Mouse (Mus musculus): ENCODE measurements around the gene Gm13030.
A peak's percentile ranks its signal among the peaks of the same experiment; 100 is the strongest.
"Not testable (repeated sequence)": the region's sequence is repeated elsewhere in the genome, so short reads cannot be mapped to it uniquely, and the experiment has no call there.

The Gm13030 gene

GRCm38 (mm10) chr4:138873864-138874263 lies at the start of gene Gm13030:
Gene Gm13030 (minus strand): TSS chr4:138873964.
- DNase-seq, result no peak

DNA sequence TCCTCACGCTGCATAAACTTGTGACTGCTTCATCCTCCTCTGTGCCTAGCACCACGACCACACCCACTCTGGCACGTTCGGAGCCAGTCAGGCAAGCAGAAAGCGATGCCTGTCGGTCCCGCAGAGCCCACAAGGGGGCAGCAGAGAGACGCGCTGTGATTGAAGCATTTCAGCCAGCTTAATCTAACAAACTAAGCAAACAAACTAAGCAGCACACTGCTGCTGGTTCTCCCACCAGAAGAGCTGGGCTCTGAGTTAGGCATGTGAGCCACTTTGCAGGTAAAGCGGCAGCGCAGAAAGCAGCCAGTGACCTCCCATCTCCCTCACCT lies 48.3 kb upstream of the Gm13030 start:
- DNase-seq, result peak; percentile 89

- no peak for DNase-seq
Observed at GRCm38 (mm10) chr4:138921254-138922130, 47.7 kb upstream of the Gm13030 start.

DNA sequence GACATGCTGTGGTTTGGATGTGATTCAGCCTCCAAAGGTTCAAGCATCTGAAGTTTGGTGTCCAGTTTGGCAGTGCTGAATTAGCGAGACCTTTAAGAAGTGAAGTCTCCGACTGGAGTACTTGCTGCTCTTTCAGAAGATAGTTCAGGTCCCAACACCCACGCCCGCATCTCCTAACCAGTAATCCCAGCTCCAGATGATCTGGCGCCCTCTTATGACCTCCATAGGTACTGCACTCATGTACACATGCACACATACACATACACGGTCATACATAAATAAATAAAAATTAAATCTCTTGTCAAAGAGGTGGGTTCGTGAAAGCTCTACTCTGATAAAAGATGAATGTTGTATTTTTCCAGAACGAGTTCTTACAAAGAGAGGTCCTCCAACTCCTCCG lies 43.5 kb upstream of the Gm13030 start:
- no peak for DNase-seq

GRCm38 (mm10) chr4:138913797-138914196 lies 40.0 kb upstream of the Gm13030 start, which contains the start of gene Otud3:
Gene Otud3 (minus strand): TSS chr4:138913945.
- DNase-seq, result peak; percentile 96

DNA sequence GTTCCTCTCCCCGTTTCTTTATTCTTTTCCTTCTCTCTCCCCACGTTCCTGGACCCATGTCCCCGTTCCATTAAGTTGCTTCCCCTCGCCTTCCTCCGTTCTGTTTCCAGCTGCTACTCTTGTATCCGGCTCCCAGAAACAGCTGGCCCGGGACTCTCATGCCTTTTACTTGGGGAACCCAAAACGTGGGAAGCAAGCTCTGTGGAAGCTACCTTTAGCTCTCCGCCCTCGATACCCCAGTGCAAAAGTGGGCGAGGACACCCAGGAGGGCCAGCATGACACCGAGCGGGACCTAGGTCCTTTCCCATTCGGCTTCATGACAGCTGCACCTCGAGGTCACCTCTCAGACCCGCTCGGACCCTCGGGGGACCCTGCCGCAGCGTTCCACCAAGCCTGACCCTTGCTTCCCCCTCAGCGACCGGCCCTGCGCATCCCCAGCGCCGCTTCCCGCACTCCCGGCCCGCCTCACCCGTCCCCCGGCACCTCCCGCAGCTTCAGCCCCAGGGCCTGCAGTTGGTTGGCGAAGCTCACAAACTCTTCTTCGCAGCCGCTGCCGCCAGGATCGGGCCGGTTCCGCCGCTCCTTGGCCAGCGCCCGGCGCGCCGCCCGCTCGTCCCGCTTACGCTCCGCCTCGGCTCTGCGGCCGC lies 39.5 kb upstream of the Gm13030 start:
- peak; percentile 40 for DNase-seq

- DNase-seq, result no peak
Observed at GRCm38 (mm10) chr4:138905624-138906337, 32.0 kb upstream of the Gm13030 start.

DNA sequence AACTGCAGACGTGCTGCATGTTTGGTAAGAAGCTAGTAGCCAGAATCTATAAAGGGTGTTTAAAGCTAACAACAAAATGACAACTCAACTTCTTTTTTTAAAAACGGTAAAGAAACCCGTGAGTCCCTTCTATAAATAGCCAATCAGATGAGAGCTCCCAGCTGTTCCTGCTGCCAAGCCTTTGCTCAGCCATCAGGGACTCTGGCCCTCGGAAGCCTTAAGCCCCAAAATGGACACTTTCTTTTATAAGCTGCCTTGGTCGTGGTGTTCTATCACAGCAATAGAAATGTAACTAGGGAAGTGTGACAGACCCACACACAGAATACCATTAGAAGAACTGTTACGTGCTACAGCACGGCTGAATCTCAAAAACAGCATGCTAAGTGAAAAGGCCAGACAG lies 25.6 kb upstream of the Gm13030 start:
- DNase-seq, result no peak

DNA sequence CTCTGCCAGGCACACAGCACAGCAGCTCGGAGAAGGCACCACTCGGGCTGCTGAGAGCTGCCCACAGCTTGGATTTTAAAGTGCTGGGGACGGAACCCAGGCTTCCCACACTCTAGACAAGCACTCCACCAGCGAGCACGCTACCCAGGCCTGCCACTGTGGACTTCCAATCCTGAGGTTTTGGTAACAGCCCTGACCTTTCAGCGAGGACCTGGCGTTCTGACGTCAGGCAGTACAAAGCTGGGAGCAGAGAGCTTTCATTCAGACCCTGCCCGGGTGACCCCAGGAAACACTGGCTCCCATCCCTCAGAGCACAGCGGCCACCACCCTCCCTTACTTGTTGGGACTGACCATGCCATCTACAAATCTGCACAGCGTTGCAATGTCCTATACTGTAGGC lies 20.0 kb upstream of the Gm13030 start:
- not testable (repeated sequence) for DNase-seq

DNA sequence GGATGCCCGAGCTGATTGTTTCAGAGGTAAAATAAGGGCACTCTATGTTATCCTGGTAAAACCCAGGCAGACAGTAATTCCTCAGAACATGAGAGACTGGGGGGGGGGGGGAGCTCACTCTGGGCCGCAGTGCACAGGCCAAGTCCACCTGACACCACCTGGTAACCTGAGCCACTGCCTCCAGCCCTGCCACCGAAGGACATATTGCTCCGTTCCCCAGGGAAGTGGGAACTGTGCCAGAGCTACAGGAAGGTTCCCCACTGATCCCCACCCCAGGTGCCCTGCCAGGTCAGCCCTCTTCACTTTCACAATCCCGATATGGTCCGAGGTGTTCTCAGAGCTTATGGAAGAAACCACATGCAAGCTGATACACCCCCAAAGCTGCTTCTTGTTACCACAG lies 18.9 kb upstream of the Gm13030 start:
- DNase-seq, result no peak

GRCm38 (mm10) chr4:138889635-138890034 lies 15.9 kb upstream of the Gm13030 start:
- no peak for DNase-seq

DNA sequence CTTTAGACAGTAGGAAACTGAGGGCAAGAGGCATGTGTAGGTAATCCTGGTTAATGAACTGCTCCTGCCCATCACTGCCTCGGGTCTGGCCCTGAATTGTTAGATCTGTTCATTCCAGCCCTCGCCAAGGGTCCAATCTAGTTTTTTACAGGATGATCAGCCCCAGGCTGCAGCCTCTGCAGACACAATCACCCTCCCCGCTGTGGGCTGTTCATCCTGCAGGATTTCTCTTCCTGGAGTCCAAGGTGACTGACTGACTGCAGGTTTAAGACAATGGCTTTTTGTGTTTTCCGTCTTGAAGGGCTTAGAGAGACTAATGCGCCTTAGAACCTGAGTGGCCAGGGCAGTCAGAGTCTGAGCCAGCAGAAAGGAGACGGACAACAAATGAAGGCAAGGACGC lies 15.4 kb upstream of the Gm13030 start:
- DNase-seq, result no peak

DNA sequence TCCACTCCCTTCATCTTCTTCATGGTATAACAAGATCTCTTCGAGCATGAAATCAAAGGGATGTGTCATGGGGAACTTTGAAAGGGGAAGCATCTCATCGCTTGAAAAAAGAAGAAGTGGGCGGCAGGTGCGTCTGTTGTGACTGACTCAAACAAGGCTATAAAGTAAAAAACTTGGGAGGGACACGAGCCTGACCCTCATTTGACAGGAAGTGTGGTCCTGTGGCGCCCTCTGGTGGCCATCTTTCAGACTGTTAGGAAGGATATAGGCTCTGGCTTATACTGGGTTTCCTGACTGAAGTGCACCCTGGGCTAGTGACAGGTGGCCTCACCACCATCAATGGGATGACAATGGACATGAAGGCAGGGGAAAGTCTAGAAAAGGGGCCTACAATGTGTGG lies 10.5 kb upstream of the Gm13030 start:
- peak; percentile 77 for DNase-seq

GRCm38 (mm10) chr4:138882179-138882578 lies 8.4 kb upstream of the Gm13030 start:
- DNase-seq, result no peak

DNA sequence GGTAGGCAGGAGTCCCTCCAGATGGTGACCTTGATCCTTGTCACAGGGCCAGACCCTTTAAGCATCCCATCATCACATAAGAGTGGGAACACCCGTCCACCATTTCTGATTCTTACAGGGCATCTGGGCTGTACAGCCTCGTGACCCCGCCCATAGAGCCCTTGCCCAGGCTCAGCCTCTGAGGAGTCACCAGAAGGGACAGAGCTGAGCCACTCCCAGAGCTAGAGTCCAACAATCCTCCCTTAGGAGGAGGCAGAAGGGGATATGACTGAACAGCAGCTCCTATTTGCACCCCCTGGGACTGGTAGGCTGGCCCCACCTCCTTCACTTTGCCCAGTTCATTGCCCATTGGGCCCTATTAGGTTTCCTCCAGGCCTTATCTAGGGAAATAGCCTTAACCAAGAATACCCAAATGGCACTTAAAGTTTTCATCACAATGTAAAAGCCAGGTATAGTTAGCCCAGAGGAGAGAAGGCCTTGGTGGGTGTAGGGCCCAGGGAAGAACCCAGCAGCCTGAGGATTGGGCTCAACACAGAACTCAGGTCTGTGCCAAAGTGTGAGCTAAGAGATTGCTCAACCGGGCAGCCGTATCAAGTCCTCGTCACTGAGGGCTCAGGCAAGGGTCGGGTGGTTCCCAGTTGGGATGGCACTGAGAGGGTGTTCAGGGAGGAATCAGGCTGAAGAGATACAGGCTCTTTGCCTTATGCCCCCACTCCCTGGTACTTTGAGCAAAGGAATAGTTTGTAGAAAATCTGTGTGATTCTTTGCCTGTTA lies 7.2 kb upstream of the Gm13030 start:
- DNase-seq, result no peak

GRCm38 (mm10) chr4:138879808-138880207 lies 6.0 kb upstream of the Gm13030 start:
- DNase-seq, result no peak

GRCm38 (mm10) chr4:138878783-138879182 lies 5.0 kb upstream of the Gm13030 start:
- DNase-seq, result no peak

GRCm38 (mm10) chr4:138877731-138878130 lies 4.0 kb upstream of the Gm13030 start, which contains the start of gene Pla2g2e:
Gene Pla2g2e (plus strand): TSS chr4:138877942.
- no peak for DNase-seq

- DNase-seq, result no peak
Observed at GRCm38 (mm10) chr4:138875986-138876385, 2.2 kb upstream of the Gm13030 start.

DNA sequence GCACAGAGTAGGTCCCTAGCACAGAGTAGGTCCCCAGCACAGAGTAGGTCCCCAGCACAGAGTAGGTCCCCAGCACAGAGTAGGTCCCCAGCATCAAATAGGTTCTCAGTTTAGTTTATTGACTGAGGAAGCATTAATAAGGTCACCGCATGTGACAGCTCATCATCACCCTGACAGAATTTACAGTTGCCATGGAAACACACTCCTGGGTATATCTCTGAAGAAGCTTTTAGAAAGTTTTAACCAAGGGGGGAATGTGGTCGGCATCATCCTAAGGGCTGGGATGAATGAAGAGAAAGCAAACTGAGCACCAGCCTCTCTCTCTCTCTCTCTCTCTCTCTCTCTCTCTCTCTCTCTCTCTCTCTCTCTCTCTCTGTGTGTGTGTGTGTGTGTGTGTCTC lies 1.5 kb upstream of the Gm13030 start:
- DNase-seq, result not testable (repeated sequence)

DNA sequence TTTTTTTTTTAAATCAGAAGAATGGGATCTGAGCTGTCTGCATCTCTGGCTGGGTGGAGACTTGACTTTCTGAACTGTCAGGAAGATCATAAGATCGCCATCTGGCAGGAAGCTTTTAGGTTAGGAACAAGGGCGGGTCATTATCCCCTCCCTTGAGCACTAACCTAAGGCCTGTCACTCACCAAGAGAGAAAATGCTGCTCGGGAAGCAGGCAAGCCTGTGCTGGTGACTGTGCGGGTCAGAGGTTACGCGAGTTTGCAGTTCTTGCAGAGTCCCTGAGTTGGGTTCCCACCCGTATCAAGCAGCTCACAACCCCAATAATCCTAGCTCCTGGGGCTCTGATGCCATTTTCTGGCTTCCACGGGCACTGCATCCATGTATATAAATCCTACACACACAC lies 5.1 kb downstream of the Gm13030 start:
- no peak for DNase-seq

DNA sequence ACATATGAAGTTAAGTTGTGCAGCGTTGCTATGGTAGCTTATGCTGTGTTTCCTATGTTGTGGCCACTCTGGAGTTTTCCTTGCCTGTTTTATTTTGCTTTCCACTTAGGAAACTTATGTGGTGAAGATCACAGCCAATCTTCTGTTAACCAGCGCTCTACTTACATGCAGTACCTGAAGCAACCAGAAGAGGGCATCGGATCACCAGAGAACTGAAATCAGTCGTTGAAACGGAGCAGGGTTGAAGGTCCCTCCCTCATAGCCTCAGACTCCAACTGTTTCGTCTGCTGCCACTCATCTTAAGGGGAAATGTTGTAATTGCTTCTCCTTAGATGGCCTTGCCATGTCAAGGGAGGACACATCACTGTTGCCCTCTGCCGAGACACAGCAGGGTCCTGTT lies 7.4 kb downstream of the Gm13030 start:
- peak; percentile 61 for DNase-seq

DNA sequence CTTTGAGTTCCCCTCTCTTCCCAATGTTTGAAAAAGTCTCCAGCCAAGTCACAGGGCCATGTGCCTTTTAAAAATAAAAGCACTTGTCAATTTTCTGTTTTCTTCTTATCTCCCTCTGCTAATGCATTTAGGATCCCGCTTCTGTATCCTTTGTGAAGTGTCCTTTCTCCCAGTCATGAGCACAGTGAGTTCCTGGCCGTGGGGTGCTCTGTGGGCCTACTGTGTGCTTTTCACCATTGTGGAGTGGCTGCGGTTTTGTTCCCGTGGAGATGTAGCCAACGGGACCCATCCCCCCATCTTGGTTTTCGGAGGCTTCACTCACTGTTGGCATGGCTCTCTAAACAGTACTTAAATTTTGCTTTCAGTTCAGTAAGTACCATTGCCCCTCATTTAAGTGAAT lies 7.8 kb downstream of the Gm13030 start:
- no peak for DNase-seq
